Mouse (Mus musculus): ENCODE results near the gene Ptar1.

DNA sequence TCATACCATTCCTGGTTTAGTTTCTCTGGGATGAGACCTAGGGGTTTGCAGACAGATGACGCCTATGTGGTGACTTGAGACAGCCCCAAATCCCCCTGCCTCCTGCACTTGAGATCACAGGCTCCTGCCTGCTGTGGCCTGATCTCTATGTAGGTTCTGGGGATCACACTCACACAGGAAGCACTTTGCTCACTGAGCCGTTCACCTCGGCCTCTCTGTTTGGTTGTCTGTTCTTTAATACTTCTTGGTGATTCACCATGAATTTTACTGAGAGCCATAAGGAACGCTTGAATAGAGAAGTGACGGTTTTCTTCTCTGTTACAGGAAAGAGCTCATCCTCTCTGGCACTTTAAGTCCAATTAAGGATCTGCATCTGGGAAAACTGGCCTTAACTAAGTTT lies 18.2 kb downstream of the Ptar1 start:
- TF ChIP-seq MAFK (IDR thresholded peaks at IDR 0.05; ENCODE audit: insufficient read depth, low read depth, low read length): no peak
- no peak for TF ChIP-seq CHD2 (IDR thresholded peaks at IDR 0.05; ENCODE audit: low read depth, low read length)
- TF ChIP-seq ZNF384 (IDR thresholded peaks at IDR 0.05; ENCODE audit: low read depth, low read length): no peak
- no peak for TF ChIP-seq HCFC1 (IDR thresholded peaks at IDR 0.05; ENCODE audit: borderline replicate concordance, insufficient read depth, low read length)
